Mouse (Mus musculus): ENCODE results near the gene Pllp.

Pllp gene

DNA sequence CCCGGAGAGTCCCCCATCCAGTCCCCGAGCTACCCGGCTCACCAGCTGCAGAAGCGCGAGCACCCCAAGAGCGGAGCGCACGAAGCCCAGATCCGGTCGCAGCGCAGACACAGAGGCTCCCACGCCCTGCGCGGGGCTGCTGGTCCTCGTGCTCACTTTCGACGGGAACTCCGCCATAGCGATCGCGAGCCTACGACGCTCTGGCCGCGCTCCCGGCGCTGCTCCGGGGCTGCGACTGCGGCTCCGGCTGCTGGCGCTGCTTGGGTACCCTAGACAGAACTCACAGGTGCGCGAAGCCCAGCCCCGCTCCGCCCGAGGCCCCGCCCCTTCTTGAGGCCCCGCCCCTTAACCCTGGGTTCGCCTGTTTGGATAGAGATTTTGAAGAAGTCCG is at the start of gene Pllp:
Gene Pllp (minus strand): TSS at position 285 of the 391 bp plus-strand sequence.
- DNase-seq (ENCODE audit: low spot score in 2 of 2) = peak in 1 of 2 experiments; percentile 54

GRCm38 (mm10) chr8:94745476-94746184 is 49.6 kb upstream of the Pllp start, which contains the start of gene Ccl22:
Gene Ccl22 (plus strand): TSS chr8:94745590.
- DNase-seq (ENCODE audit: low spot score in 2 of 2) = no peak

GRCm38 (mm10) chr8:94744972-94745371 is 48.9 kb upstream of the Pllp start:
- DNase-seq (ENCODE audit: low spot score in 2 of 2) = no peak

- DNase-seq (ENCODE audit: low spot score in 2 of 2) = no peak
Measured at GRCm38 (mm10) chr8:94744484-94744883, 48.4 kb upstream of the Pllp start.

DNA sequence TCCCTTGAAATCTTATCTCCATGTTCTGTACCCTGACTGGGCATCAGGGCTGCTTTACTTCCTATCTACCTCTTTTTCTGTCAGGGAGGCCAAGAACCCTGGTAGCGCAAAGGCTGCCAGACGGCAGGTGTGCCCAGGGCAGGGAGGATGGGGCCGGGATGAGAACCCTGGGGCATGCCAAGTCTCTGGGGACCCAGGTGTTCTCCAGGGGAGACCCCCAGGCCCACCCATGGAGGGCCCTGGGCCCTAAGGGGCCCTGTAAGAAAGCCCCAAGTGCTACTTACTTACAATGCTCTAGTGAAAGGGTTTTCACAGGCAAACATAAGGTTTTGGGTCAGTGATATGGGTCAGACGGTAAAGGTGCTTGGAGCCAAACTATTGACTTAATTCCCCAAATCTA is 45.6 kb upstream of the Pllp start:
- no peak for DNase-seq (ENCODE audit: low spot score in 2 of 2)

DNA sequence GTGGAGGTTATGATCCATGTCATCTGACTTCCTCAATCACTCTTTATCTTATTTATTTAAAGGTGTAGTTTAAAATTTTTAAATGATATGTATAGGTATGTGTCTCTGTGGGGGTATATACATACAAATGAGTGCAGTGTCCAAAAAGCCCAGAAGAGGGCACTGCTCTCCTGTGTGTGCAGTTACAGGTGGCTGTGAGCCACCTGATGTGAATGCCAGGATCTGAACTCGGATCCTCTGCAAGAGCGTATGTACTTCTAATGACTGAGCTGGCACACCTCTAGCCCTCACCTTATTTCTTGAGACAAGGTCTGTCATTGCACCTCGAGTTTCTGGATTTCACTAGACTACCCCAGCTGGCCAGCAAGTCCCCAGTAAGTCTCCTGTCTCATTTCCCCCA is 44.5 kb upstream of the Pllp start:
- DNase-seq (ENCODE audit: low spot score in 2 of 2) = no peak

DNA sequence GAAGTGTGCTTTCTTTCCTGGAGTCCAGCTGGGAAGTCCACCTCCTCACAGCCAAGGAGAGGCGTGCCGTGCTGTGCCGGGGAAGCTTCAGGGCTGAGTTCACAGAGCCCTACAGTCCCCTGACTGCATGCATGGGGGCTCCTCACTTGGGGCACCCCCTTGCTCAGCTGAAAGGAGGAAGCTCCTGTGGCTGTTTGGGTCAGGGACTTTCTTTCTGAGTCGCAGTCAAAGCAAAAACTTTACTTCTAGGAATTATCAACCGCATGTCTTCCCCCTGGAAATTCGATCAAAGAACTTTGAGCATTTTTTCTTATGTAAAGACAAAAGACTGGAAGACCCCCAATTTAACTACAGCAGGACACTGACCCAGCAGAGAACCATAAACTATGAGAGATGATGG is 43.8 kb upstream of the Pllp start:
- DNase-seq (ENCODE audit: low spot score in 2 of 2) = no peak

GRCm38 (mm10) chr8:94735426-94736094 is 39.5 kb upstream of the Pllp start:
- DNase-seq (ENCODE audit: low spot score in 2 of 2) = no peak

DNA sequence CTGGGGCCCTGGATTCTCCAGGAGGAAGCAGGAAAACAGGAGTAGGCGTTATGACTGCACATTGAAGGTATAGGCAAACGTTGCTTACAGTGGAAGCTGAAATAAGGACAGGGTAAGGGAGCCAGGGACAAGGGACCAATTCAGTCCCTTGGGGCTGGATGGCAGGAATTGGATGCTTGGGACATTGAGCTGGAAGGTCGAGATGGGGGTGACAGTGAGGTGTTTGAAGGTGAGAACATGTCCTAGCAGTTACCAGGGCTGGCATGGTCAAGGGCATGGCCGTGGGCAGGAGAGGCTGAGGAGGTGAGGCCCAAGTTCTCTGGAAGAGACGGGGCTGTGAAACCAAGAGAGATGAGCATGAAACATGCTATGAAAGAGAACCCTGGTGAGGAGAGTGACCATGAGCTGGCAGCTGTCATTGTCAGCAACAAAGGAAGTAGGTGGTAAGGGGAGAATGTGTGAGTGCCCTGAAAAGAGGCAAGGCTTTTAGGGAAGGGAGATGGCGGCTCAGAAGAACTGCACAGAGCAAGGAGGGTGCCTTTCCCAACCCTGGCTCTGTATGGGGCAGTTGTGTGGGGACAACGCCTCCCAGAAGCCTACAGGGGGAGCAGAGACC is 38.8 kb upstream of the Pllp start:
- DNase-seq (ENCODE audit: low spot score in 2 of 2) = no peak

DNA sequence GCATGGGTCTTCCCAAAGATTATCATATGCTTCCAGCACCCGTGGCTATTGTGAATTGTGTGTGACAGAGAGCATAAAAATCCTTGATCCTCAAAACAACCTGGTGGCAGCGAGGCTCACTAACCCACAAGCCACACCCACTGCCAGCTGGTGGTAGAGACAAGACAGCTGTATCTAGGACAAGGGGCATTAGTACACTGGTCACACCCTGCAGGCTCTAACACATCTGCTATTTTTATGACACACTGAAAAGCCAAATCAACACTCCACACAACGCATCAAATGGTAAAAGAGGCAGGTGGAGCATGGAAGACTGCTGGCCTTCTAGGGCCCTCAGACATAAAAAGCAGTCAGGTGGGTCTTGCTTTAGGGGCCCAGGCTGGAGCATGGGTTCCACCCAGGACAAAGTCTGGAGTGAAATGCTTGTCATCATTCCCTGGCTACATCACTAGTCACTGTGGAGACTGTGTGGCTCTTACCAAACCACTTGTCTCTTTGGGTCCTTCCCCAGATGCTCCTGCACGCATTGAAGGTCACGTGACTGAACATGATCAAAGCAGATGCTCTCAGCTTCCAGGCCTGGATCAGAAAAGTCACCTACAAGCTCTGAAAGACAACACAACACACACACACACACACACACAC is 37.9 kb upstream of the Pllp start:
- DNase-seq (ENCODE audit: low spot score in 2 of 2) = no peak

DNA sequence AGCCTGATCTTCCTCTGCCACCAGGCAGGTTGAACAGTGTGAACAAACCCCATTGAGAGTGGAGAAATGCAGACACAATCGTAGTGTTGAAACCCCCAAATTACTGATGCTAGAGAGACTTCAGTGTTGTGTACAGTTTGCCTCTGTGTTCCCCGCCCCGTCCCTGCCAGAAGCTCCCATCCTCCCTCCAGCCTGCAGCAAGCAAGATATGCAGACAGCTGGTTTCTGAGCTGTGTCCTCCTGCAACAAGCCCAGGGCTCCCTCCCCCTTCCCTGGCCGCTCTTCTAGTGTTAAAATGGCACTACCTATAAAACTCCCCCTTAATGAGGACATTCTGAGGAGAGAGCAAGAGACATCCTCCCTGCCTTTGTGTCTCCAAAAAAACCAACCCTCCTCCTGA is 33.2 kb upstream of the Pllp start:
- no peak for DNase-seq (ENCODE audit: low spot score in 2 of 2)

DNA sequence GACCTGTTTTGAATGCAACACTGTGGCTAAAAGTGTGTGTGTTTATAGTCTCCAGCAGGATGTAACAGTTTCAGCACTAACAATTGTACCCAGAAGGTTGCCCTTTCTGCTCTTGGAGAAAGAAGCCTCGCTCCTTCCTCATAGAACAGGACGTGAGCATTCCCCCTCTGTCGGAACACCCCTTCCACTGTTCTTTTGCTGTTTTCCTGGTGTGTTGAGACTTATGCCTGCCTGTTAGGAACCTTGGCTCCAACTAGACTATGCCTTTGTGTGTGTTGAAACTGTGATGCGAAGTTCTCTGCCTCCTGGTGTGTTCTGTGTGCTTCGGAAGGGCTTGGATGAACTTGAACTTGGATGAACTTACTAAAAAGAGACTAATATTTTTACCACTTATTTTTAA is 29.9 kb upstream of the Pllp start:
- DNase-seq (ENCODE audit: low spot score in 2 of 2) = no peak

DNA sequence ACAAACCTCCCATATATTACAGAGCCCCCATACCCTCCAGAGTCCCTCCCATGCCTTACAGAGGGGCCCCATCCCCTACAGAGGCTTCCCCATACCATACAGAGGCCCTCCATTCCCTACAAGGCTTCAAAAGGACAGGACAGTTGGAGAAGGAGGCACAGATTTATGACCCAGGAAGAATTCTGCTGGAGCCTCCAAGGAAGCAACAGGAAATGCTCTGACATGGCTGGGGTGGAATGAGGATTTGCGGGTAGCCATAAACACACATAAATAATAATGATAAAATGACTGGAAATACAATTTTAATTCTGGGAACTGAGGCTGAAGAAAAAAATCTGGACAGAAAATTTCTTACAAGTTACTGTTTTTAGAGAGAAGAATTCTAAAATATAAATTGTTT is 20.8 kb upstream of the Pllp start:
- DNase-seq (ENCODE audit: low spot score in 2 of 2) = no peak

DNA sequence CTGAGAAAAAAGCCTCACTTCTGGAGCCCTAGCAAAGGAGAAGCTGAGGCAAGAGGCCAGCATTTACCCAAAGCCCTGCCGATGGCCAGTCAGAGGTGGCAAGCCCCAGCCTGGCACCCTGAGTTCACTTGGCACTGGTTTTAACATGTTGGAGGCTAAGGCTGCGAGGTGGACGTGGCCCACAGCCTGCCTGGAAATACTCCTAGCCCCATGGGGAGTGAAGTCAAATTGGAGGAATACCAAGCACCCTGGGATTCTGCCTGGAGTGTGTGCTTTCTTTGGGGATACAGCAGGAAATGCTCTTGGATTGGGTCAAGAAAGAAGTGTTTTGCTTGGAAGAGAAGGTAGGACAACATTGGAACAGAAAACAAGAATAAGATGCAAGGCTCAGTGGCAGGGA is 19.8 kb upstream of the Pllp start:
- DNase-seq (ENCODE audit: low spot score in 2 of 2) = no peak

GRCm38 (mm10) chr8:94714556-94714955 is 18.5 kb upstream of the Pllp start:
- no peak for DNase-seq (ENCODE audit: low spot score in 2 of 2)

GRCm38 (mm10) chr8:94711160-94711718 is 15.2 kb upstream of the Pllp start:
- DNase-seq (ENCODE audit: low spot score in 2 of 2) = no peak

DNA sequence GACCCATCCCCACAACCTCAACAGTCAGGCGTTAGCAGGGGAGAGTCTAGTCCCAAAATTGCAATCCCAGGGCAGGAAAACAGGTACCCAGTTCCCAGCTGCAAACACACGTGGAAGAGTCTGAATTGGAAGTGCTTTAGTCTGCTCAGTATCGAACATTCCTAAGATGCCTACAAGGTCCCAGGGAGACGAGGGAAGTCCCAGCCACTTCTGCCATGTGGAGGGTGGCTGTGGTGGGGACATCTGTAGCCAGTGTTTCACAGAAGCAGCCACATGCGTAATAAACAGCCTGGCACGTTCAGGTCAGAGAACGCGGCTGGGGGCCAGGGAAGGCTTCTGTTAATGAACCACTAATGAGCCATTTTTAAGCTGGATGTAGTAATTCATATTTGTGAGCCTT is 14.3 kb upstream of the Pllp start:
- no peak for DNase-seq (ENCODE audit: low spot score in 2 of 2)

GRCm38 (mm10) chr8:94706732-94707395 is 10.8 kb upstream of the Pllp start:
- DNase-seq (ENCODE audit: low spot score in 2 of 2) = no peak

- no peak for DNase-seq (ENCODE audit: low spot score in 2 of 2)
Measured at GRCm38 (mm10) chr8:94705581-94706245, 9.6 kb upstream of the Pllp start.

GRCm38 (mm10) chr8:94704669-94704984 is 8.5 kb upstream of the Pllp start:
- DNase-seq (ENCODE audit: low spot score in 2 of 2) = no peak

GRCm38 (mm10) chr8:94703972-94704668 is 8.0 kb upstream of the Pllp start:
- DNase-seq (ENCODE audit: low spot score in 2 of 2) = peak; percentile 92 to 100
